Mouse (Mus musculus): Measurements from ENCODE around the gene 9530068E07Rik.

GRCm38 (mm10) chr11:52388150-52388549 lies 8.1 kb upstream of the 9530068E07Rik start:
- TF ChIP-seq EP300 (IDR thresholded peaks at IDR 0.05; ENCODE audit: low read length) (no peak), PAX5 (IDR thresholded peaks at IDR 0.05; ENCODE audit: low read length) (no peak), CTCF (conservative IDR thresholded peaks at IDR 0.05 in 1 of 2, IDR thresholded peaks at IDR 0.05 in 1 of 2; ENCODE audit: low read depth in 2 of 2, low read length in 2 of 2) (no peak), ZNF384 (IDR thresholded peaks at IDR 0.05; ENCODE audit: low read depth, low read length) (no peak), HCFC1 (IDR thresholded peaks at IDR 0.05; ENCODE audit: low read depth, low read length) (no peak), BHLHE40 (IDR thresholded peaks at IDR 0.05; ENCODE audit: low read depth, low read length) (no peak), ETS1 (conservative IDR thresholded peaks at IDR 0.05; ENCODE audit: low read depth, low read length) (no peak), POLR2A (IDR thresholded peaks at IDR 0.05; ENCODE audit: low read depth, low read length) (no peak), NELFE (IDR thresholded peaks at IDR 0.05; ENCODE audit: low read depth, low read length) (no peak), E2F4 (IDR thresholded peaks at IDR 0.05; ENCODE audit: insufficient replicate concordance, low read depth, low read length) (no peak)
